Mouse (Mus musculus) embryonic fibroblast, embryonic 13.5 days (primary cell): ENCODE data around the gene Pigx. TPM values are rescaled to one million over a fixed set of nuclear protein-coding genes. Genes with fewer than 3 reads are reported as not detected.
A peak's percentile ranks its signal among the peaks of the same experiment; 100 is the strongest.

Experiments
- H3K27ac ChIP-seq: 2 replicates; pipeline ENCODE4 v1.5.1; 2012; ENCODE audit warnings: low read length, control low read depth, inconsistent platforms; ENCODE audit not compliant: insufficient read depth
- H3K4me1 ChIP-seq: 2 replicates; pipeline ENCODE4 v1.6.1; 2011; ENCODE audit warnings: low read length; ENCODE audit not compliant: control insufficient read depth, insufficient read depth
- H3K4me3 ChIP-seq: 2 replicates; pipeline ENCODE4 v1.5.1; 2011; ENCODE audit warnings: mild to moderate bottlenecking, control low read depth, low read length; ENCODE audit not compliant: insufficient read depth
- CTCF ChIP-seq: IDR thresholded peaks from 2 replicates; pipeline ENCODE4 v1.5.1; 2011; ENCODE audit warnings: mild to moderate bottlenecking, control low read depth, low read length, moderate library complexity, borderline replicate concordance; ENCODE audit not compliant: insufficient read depth
- POLR2A ChIP-seq: IDR thresholded peaks from 2 replicates; pipeline ENCODE4 v1.6.1; 2011; ENCODE audit warnings: low read depth, mild to moderate bottlenecking, control low read depth, low read length, moderate library complexity
- polyA plus RNA-seq: library from polyadenylated mRNA; stranded (reverse); fragments of >200 nt; gene quantifications from 2 replicates; pipeline ENCODE4 v1.2.4, GENCODE M21; 2011; ENCODE audit warnings: low read depth; ENCODE audit not compliant: missing spikeins, insufficient read length

Pigx gene
- polyA plus RNA-seq, 1 experiment: 54.0 TPM

DNA sequence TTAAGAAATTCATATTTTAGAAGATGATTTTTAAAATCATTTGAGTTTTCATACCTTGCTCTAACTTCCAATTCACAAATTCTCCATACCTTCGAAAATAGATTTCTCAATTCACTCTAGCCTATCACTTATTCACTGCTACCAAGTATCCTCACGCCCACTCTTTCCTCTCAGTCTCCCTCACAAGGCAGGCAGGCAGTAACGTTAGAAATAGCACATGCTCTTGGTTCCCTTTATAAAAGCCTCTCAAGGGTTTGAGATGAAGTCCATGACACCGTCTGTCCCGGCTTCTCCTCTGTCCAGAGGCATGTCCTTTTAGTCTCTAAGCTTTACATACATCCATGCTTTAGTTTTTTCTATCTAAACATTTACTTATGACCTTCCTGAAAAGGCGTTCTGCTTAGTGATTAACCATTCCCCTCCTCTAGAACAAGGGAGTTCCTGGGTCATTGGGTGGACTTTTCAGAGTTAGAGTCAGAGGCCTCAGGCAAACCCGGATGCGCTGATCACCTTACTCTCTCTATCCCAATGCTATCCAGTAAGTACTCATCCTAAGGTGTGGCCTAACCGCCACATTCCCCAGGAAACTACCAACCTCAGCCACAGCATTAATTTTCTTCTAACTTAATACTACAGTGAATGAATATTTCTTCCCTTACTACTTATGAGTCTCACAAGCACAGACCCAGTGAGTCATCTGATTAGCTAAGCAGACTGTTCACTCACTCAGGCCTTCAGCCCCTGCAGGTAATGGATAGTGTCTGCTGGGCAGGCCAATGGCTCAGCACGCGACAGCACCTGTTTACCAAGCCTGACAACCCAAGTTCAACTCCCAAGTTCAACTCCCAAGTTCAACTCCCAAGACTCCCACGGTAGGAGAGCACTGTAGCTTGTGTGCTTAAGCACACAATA, 30.9 kb downstream of the Pigx start:
- no peak overlapping the region for H3K4me3 ChIP-seq
- peak overlapping the region; percentile 58; the same call in 1 of the 2 replicates for H3K27ac ChIP-seq
- no peak for TF ChIP-seq POLR2A
- TF ChIP-seq CTCF: no peak
- H3K4me1 ChIP-seq: peaks cover 12% of the 10 kb centered on the region

DNA sequence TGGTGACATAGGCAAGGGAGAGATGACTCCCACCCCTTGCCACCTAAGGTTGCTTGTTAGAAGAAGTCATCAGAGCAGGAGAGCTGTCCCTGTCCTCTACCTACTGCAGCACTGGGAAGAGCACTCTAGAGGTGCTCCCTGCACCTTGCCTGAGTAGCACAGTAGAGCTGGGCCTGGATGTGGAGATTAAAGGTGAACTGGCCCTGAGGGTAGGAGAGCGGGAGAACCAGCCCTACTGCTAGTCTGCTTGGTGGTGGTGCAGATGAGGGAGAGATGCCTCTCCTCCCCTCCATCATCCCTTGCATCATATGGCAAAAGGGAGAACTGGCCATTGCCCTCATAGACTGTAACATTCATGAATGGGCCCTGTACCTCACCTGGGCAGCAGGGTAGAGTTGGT, 32.6 kb downstream of the Pigx start:
- no peak overlapping the region for H3K27ac ChIP-seq
- peaks cover 12% of the 10 kb centered on the region for H3K4me1 ChIP-seq
- no peak overlapping the region for H3K4me3 ChIP-seq
- TF ChIP-seq CTCF: no peak
- no peak for TF ChIP-seq POLR2A

DNA sequence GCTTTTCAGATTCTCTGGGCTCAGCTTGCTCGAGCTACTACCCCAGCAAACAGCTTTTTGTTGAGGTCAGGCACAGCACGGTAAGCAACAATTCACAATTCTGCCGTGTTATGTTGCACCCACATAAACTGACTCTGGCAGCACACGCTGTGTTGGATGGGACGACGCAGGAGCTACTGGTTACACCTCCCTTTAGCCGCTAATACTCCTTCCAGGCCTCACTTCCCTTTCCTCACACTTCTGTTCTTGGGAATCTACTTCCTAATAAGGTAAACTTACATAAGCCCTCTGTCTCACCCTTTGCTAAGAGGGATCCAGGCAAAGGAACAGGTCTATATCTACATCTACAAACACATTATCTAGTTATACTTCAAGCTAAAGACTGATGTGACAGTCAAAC, 35.6 kb downstream of the Pigx start:
- Histone ChIP-seq H3K4me1 (peaks cover 14% of the 10 kb centered on the region), H3K4me3 (no peak overlapping the region), H3K27ac (no peak overlapping the region)
- TF ChIP-seq CTCF (no peak), POLR2A (no peak)

DNA sequence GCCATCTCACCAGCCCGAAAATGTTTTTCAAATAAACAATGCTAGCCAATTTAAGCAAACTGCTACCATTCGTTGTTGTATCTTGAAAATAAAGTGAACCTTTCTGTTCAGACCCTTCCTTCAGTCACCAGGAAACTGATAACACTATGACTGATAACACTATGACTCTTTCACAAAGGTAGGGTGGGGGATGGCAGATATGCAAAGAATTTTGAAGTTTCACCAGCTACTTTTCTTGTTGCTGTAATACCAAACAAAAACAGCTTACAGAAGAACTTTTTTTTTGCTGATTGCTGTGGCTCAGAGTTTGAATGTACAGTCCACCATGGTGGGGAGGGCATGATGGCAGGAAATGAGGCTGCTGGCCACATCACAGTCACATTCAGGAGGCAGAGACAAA, 37.3 kb downstream of the Pigx start:
- no peak overlapping the region for H3K27ac ChIP-seq
- TF ChIP-seq CTCF (no peak), POLR2A (no peak)
- no peak overlapping the region for H3K4me3 ChIP-seq
- peaks cover 13% of the 10 kb centered on the region for H3K4me1 ChIP-seq

DNA sequence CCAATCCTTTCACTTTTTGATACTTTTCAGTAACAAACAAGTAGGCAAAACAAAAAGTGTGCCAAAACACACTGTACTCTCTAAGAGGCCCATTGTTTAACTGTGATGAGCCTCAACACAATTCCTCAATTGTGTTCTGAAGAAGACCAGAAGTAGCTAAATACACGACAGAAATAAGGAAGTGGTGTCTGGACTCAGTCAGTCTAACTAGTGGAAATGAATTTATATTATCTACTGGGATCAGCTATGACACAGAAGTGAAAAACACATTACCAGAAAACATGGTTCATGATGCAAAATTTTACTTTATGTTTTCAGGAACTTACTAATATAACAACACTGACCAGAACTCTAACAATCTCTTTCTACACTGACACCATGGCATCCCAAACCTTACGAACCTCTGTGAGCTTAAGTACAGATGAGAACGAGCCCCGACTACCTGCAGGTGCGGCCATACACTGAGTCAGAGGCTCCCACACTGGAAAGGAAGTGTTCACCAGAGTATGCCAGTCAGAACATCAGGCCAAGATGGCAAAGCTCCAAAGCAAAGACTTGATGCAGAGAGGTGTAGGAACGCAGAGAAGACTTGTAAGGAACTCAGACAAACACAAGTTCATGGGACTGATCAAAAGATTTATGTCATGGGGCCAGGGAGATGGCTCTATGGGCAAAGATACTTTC, 39.6 kb downstream of the Pigx start:
- TF ChIP-seq CTCF (no peak), POLR2A (no peak)
- Histone ChIP-seq H3K27ac (no peak overlapping the region), H3K4me1 (peaks cover 11% of the 10 kb centered on the region), H3K4me3 (no peak overlapping the region)

DNA sequence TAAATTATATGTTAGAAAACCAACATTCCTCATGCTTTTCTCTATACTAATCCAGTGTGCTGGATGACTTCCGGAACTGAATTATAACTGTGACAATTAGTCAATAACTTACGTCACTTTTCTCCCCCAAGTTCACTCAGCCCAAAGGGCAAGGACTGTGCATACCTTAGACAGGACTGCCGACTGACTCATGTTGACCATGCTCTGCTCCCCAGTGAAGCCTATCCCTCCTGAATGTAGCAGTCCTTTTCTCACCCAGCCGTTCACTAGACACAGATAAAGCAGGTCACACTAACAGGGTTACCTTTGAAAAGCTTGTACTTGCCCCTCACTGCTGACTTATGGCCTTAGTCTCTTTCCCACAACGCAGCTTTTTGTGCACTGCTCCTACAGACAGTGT, 40.7 kb downstream of the Pigx start:
- no peak for TF ChIP-seq CTCF
- TF ChIP-seq POLR2A: no peak
- Histone ChIP-seq H3K4me3 (no peak overlapping the region), H3K4me1 (peaks cover 9% of the 10 kb centered on the region), H3K27ac (no peak overlapping the region)

DNA sequence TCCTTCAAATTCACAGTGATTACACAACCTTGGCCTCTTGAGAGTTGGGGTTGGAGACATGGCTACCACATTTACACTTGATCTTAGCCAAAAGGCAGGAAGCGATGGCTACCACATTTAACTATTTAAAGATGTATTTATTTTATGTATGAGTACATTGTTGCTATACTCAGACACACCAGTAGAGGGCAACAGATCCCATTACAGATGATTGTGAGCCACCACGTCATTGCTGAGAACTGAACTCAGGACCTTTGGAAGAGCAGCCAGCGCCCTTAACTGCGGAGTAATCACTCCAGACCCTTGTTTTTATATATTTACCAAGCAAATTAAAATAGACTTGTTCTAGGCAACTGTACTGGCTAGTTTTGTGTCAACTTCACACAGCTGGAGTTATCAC, 57.2 kb downstream of the Pigx start:
- TF ChIP-seq CTCF: no peak
- no peak for TF ChIP-seq POLR2A

More for the DNA sequence above, 57.2 kb downstream of the Pigx start:
- no peaks in the 10 kb centered on the region for H3K4me1 ChIP-seq
- no peak overlapping the region for H3K4me3 ChIP-seq
- no peak overlapping the region for H3K27ac ChIP-seq

Other genes starting within 250 kb of the Pigx start
- gene Meltf, start 220.9 kb downstream of the Pigx start, polyA plus RNA-seq: not detected in 2 replicates
- gene Pigz, start 165.9 kb downstream of the Pigx start, polyA plus RNA-seq: not detected in 2 replicates
- gene 0610012G03Rik, start 151.2 kb downstream of the Pigx start, polyA plus RNA-seq: 16.8 and 19.0 TPM in 2 replicates
- gene Ncbp2, start 151.2 kb downstream of the Pigx start, polyA plus RNA-seq: 73.8 and 91.5 TPM in 2 replicates
- gene Senp5, start 96.5 kb downstream of the Pigx start, polyA plus RNA-seq: 54.9 and 72.1 TPM in 2 replicates
- 61.3 and 61.4 TPM in 2 replicates for gene Pak2, start 20.4 kb downstream of the Pigx start, polyA plus RNA-seq
- gene Cep19, start 60 bp upstream of the Pigx start, polyA plus RNA-seq: 9.2 and 10.9 TPM in 2 replicates
- 0.60 TPM in 1 of 2 replicates, not detected in the other for gene Nrros, start 65.9 kb upstream of the Pigx start, polyA plus RNA-seq
- not detected in 2 replicates for gene Bex6, start 80.1 kb upstream of the Pigx start, polyA plus RNA-seq
- gene Fbxo45, start 147.4 kb upstream of the Pigx start, polyA plus RNA-seq: 12.4 and 16.1 TPM in 2 replicates
- 11.1 and 11.3 TPM in 2 replicates for gene Wdr53, start 147.5 kb upstream of the Pigx start, polyA plus RNA-seq
- gene Smco1, start 171.7 kb upstream of the Pigx start, polyA plus RNA-seq: not detected in 2 replicates
- gene Rnf168, start 177.7 kb upstream of the Pigx start, polyA plus RNA-seq: 20.2 and 27.4 TPM in 2 replicates
- 36.6 and 37.7 TPM in 2 replicates for gene Ubxn7, start 232.5 kb upstream of the Pigx start, polyA plus RNA-seq